Mouse (Mus musculus) thymus, postnatal 36 days (tissue): ENCODE measurements around the gene Srsf6.
"Not testable (repeated sequence)": the region's sequence is repeated elsewhere in the genome, so short reads cannot be mapped to it uniquely, and the experiment has no call there.

ENCODE experiments used
- DNase-seq, 2 experiments: peaks; one replicate each; pipeline ENCODE4 v3.0.0; 2022; ENCODE audit warnings: mixed read lengths in 2 of 2

Gene Srsf6

GRCm38 (mm10) chr2:162931123-162931673, at the start of gene Srsf6:
Gene Srsf6, plus strand, starts transcription at chr2:162931528.
- DNase-seq = peak; percentile 86 to 90

GRCm38 (mm10) chr2:162884101-162884500, 47.2 kb upstream of the Srsf6 start:
- no peak for DNase-seq

GRCm38 (mm10) chr2:162887121-162887520, 44.2 kb upstream of the Srsf6 start:
- no peak for DNase-seq

- DNase-seq = no peak
These were observed 42.7 kb upstream of the Srsf6 start for GRCm38 (mm10) chr2:162888677-162889076.

GRCm38 (mm10) chr2:162889191-162889590, 42.1 kb upstream of the Srsf6 start:
- DNase-seq = no peak

GRCm38 (mm10) chr2:162889731-162890130, 41.6 kb upstream of the Srsf6 start:
- no peak for DNase-seq

GRCm38 (mm10) chr2:162892979-162893378, 38.3 kb upstream of the Srsf6 start:
- DNase-seq = not testable (repeated sequence)

GRCm38 (mm10) chr2:162899256-162899655, 32.1 kb upstream of the Srsf6 start:
- DNase-seq = not testable (repeated sequence)

GRCm38 (mm10) chr2:162899880-162900589, 31.3 kb upstream of the Srsf6 start:
- DNase-seq = no peak

- DNase-seq = no peak
These were observed 30.8 kb upstream of the Srsf6 start for GRCm38 (mm10) chr2:162900590-162900916.

- DNase-seq = no peak
These were observed 25.4 kb upstream of the Srsf6 start for GRCm38 (mm10) chr2:162905902-162906301.

- no peak for DNase-seq
These were observed 23.3 kb upstream of the Srsf6 start for GRCm38 (mm10) chr2:162908052-162908491.

- no peak for DNase-seq
These were observed 17.3 kb upstream of the Srsf6 start for GRCm38 (mm10) chr2:162914040-162914439.

GRCm38 (mm10) chr2:162914519-162914918, 16.8 kb upstream of the Srsf6 start:
- no peak for DNase-seq

- no peak for DNase-seq
These were observed 11.4 kb upstream of the Srsf6 start for GRCm38 (mm10) chr2:162919926-162920325.

GRCm38 (mm10) chr2:162922183-162922582, 9.1 kb upstream of the Srsf6 start:
- peak; percentile 12 to 33 for DNase-seq

GRCm38 (mm10) chr2:162922834-162923233, 8.5 kb upstream of the Srsf6 start:
- no peak for DNase-seq

- no peak for DNase-seq
These were observed 7.2 kb upstream of the Srsf6 start for GRCm38 (mm10) chr2:162924126-162924525.

- no peak for DNase-seq
These were observed 3.3 kb upstream of the Srsf6 start for GRCm38 (mm10) chr2:162927918-162928585.

GRCm38 (mm10) chr2:162929704-162930103, 1.6 kb upstream of the Srsf6 start:
- DNase-seq = no peak

GRCm38 (mm10) chr2:162930516-162931122, 709 bp upstream of the Srsf6 start:
- DNase-seq = peak in 1 of 2 experiments; percentile 18

GRCm38 (mm10) chr2:162931674-162932650, 634 bp downstream of the Srsf6 start:
- peak; percentile 62 to 74 for DNase-seq
